Mouse (Mus musculus) lung, postnatal 25 days (tissue): ENCODE data around the gene Slc4a8.

Experiments used
- DNase-seq: peaks from one replicate; pipeline ENCODE4 v3.0.0; 2022; ENCODE audit warnings: low spot score

Slc4a8 gene

DNA sequence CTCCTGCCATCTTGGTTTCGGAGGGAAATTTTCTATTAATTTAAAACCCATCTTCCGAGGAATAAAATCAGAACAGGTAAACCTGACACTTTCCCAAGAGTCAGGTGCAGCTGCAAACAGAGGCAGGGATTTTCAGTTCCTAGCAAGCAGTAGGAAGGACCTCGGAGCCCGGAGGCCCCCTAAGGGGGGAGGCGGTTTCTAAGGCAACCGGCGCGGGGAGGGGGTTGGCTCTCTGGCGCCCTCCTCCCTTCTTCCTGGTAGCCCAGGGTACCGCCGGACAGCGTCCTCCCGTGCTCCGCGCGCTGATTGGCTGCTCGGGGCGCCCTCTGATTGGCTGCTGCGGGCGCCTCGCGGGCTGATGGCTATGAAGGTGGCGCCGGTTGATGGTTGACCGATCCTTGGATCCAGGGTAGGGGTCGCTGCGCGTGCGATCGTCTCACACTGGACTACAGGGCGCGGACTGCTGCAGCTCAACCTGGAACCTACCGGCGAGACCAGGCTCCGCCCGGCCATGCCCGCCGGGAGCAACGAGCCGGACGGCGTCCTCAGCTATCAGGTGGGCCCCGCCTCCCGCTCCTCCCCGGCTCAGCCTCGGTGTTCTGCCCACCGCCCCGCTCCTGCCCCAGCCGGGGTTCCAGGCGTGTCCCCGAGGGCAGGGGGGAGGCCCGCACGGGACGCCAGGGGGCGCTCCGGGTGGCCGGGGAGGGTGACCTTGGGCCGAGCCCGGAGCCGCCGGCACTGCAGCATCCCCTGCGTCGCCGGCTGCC, at the start of gene Slc4a8:
Slc4a8 (plus strand) TSS at position 329 of the 767 bp plus-strand sequence.
- peak; percentile 87 for DNase-seq

DNA sequence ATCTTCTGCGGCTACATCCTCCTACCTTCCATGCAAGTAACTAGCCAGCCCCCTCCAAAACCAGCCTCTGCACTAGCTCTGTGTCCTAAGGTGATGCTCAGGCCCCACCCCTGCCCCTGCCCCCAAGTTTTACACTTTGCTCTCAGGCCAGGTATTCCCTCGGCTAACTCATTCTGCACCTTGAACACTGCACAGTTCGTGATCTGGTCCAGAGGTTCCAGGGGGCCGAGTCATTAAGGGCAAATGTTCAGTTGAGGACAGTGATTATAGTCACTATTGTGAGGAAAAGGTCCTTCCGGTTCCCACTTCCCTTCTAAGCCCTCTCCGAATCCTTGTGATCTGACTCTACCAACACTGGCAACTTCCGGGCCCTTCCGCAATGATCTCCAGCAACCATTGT, 47.1 kb upstream of the Slc4a8 start:
- DNase-seq = no peak

DNA sequence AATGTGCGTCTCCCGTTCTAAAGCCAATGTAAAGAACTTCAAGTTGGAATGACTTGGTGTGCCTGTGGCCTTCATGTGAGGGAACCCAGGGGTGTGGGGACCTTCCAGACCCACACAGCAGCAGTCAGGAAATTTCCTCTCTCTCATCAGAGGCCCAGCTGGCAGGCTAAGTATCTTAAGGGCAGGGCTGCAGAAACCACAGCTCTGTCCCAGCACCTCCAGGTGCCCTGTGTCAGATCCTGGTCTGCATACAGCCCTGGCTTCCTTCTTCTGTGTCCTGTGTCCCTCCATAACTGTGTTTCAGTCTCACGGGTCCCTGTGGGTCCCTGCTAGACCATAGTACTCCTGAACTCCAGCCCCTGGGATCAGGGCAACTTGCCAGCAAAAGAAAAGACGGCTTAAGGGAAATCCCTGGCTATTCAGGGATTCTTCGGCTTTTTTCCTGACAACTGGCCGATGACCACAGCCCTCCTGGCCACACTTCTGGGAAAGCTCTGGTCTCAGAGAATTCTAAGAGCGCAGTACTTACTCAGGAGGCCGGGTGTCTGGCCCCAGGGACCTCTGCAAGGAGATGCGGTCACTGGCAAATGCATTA, 46.1 kb upstream of the Slc4a8 start:
- no peak for DNase-seq

DNA sequence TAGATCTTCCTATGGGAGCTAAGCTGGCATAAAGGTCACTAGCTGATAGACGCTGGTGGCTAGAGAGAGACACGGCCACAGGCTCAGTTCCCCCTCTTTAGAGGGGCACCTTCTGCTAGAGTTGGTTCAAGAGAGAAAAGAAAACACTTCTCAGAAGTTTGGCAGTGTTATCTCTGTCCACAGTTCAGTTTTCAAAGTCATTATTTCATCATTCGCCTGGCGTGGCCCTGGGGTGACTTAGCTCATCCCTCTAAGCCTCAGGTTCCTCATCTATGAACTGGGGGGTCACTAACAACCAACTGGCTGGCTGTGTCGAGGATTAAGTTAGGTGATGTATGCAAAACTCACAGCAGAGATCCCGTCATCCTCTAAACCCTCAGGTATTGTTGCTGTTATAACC, 43.6 kb upstream of the Slc4a8 start:
- DNase-seq = no peak

DNA sequence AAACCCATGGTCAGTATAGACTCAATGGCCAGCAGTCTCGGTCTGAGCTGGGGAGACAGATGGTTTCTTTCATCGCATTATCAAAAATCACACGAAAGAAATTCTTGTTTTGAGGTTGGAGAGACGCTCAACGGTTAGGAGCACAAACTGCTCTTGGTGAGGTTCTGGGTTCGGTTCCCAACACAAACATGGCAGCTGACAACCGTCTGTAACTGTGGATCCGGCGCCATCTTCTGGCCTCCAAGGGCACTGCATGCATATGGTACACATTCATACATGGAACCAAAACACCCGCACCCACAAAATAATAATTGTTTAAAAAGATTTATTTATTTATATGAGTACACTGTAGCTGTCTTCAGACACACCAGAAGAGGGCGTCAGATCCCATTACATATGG, 43.0 kb upstream of the Slc4a8 start:
- no peak for DNase-seq

DNA sequence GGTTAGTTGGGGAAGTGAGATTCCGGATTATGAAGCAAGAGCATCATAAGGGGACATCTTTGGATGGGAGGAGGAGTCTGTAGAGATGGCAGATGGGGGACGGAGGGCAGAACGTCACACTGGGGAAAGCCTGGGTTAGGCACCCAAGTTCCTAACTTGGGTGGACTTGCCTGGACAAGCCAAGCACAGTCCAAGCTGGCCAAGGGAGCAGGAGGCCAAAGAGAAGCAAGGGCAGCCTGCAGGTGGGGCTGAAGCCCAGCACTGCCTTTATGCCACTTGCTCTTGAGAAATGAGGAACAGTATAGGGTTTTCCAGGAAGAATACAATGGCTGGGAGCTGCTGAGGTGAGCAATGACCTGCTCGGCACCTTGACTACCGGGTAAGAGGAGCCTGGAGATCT, 42.3 kb upstream of the Slc4a8 start:
- DNase-seq = no peak

DNA sequence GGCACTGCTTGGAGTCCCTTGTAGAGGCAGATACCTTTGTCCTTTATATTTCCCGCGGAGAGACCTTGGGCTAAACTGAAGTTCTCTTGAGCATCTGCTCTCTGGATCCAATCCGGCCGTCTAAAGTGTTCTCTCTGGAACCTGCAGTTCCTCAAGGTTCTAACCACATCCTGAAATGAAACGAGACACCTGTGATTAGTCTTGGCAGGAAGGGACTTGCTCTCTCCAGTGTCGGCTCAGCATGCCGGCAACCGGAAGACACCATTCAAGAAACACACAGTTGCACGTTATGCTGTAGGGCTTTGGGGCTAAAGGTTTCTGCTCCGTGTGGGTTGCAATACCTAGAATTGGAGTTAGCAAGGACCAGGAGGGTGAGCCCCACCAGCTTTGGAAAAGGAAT, 41.5 kb upstream of the Slc4a8 start:
- DNase-seq = no peak

DNA sequence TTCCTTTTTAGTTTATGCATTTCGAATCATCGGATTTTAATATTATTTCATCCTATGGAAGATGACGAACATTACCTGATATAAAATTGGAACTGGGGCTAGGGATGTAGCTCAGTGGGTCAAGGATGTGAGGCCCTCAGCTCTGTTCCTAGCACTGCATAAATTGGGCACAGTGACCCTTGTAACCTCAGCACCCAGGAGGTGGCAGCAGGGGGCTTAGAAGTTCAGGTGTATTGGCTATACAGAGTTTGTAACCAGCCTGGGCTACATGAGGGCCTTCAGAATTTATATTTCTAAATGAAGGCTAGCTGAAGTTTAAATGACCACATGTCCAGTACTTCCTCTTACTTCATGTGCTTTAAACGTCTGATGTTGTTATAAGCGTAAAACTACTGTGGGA, 40.1 kb upstream of the Slc4a8 start:
- no peak for DNase-seq

DNA sequence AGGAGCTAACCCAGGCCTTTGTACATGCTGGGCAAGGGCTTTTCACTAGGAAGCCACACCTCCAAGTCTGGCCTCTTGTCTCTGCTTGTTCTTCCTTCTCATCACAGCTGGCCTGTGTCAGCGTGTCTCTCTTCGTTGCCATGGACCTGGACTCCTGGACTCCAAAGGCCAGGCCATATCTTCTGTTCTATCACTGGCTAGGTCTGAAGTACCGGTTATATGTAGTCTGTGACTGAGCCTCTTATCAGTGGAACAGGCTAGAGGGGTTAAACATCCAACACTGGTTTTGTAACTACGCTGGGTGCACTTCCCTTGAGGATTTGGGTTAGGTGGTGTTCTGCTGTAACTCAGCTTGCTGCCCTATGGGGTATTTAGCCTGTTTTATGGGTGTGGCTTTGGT, 39.5 kb upstream of the Slc4a8 start:
- no peak for DNase-seq

DNA sequence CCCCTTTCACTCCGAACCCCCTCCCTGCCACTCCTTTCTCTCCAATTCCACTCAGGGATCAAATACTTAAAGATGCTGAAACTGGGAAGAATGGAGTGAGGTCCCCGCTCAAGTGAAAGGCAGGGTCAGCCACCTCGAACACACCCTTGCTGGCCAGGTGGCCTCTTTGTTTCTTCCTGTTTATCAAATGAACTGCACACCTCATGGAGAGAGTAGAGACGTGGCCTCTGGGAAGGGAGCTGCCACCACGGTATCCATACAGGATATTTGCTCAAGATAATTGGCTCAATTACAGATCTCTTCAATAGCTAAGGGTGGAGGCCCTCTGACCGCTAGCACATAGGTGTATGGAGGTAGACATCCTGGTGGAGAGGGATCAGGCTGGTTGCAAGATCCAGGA, 39.0 kb upstream of the Slc4a8 start:
- no peak for DNase-seq

DNA sequence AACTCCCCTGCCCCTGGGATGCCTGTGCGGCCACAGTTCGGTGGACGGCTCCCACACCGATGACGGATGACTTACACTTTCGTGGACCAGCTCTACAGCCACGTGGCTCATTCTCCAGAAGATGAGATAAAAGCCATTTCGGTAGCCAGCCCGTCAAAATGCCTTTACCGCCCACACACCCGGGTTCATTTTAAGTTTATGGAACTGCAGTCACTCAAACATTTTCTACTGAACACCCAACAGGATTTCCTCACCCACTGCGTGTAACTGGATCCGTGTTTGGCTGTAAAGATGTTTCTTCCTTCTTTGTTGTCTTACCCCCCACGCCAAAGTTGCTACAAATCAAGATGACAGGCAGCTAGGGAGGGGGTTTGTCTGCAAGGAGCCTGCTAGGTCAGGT, 38.0 kb upstream of the Slc4a8 start:
- no peak for DNase-seq

DNA sequence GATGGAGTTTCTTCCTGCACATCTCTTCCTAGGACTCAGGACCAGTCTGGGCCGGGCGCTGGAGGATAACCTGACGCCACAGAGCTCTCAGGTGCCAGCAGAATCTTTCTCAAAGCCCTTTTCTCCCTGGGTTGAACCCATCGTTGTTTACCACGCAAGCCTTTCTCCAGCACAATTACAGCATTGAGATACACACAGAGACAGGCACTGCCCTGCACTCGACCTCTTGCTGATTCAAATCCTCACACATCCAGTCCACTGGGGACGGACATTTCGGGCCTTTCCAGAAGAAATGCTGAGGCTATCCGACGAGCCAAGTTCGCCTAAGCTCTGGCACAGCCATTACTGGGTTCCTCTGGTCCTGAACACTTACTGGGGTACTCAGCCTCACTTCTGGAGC, 34.8 kb upstream of the Slc4a8 start:
- DNase-seq = no peak

DNA sequence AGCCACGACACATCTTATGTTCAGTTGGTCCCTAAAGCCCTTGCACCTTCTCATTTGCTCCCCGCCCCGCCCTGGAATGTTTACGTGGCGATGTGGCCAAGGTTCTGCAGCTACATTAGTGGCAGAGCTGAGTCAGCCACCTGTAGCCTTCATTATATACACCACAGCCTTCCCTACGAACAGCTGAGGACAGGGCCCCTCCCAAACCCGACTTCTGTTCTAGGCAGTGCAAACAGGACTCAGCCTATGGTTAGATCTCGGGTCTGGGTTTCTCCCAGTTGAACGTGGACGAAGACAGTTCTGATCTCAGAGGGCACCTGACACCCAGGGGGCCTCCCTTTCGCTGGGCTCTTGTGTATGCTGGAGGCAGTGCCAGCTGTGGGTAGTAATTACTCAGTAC, 33.7 kb upstream of the Slc4a8 start:
- DNase-seq = no peak

DNA sequence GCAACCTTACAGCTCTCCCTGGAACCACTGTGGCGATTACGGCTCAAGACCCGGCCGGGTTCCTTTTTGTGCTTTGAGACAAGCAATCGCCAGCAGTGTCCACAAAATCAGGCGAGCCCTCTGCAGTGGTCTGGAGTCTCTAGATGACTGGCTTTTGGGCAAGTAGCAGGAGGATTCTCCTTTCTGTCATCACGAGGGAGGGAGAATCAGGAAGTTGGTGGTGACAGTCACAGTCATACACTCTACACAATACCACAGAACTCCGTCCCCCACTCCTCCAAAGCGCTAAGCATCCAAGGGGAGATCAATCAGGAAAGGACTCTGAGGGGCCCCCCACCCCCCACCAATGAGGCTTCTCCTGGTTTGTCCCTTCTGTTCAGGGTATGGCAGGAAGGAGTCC, 33.0 kb upstream of the Slc4a8 start:
- DNase-seq = no peak

DNA sequence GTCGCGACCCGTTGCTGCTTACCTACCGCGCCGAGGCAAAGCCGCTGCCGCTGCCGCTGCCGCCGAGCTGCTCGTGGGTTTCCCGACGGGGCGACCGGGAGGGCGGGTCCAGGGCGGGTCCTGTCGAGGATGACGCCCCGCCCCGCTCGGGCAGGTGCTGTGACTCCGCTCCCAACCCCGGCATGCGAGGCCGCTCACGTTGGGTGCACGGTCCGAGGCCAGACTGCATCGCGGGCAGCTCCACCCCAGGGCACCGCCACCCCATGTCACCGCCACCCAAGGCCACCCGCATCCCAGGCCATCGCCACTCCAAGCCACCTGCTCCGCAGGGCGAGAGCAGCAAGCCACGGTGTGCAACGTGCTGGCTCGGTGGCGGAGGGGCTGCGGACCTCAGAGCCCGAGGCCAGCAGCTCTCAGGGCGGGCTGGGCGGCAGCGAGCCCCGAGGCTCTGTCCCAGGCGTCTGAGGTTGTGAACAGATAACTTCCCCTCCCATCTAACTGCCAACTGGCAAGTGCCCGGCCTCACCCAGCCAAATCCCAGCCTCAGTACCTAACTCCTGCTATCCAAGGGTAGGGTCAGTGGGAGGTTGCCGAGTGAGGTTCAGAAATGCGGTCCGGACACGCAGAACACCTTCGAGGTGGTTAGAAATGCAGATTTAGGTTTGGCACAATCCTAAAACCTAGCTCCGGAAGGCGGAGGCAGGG, 32.1 kb upstream of the Slc4a8 start, which contains the start of gene Galnt6:
Galnt6 (minus strand) TSS at position 96 of the 705 bp plus-strand sequence.
- peak; percentile 21 for DNase-seq

DNA sequence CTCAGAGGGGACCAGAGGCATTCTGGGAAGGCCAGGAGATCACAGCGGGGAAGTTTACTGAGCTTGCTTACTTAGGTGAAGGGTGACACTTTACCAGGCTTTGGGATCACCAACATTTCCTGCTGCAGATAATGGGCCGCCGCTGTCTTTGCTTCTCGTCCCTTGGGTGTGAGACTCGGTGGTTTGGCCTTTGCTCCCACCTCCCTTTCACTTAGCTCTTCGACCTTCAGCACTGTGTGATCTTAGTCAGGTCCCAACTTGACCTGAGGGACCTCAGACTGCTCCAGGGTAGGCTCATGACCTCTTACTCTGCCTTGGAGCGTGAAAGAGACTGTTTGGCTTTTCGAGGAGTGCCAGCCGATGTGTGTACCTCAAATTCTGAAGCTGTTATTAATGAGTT, 30.5 kb upstream of the Slc4a8 start:
- no peak for DNase-seq

DNA sequence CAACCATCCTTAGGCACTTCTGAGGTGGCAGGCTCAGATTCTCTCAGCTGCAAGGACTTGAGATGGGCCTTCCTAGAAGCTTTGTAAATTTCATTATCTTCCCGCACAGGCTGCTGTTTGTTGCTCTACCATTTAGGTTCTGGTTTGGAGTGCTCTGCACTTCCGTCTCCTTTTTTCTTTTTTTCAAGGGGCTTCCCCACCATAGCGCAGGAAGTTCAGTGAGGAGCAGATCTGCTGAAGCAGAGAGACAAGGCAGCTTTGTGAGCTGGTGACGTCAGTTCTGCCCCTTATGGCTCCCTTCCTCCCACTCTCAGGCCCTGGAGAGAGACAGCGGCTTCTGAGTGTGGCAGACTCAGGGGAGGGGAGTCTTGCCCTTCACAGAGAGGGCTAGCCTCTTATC, 29.0 kb upstream of the Slc4a8 start:
- DNase-seq = peak; percentile 56

DNA sequence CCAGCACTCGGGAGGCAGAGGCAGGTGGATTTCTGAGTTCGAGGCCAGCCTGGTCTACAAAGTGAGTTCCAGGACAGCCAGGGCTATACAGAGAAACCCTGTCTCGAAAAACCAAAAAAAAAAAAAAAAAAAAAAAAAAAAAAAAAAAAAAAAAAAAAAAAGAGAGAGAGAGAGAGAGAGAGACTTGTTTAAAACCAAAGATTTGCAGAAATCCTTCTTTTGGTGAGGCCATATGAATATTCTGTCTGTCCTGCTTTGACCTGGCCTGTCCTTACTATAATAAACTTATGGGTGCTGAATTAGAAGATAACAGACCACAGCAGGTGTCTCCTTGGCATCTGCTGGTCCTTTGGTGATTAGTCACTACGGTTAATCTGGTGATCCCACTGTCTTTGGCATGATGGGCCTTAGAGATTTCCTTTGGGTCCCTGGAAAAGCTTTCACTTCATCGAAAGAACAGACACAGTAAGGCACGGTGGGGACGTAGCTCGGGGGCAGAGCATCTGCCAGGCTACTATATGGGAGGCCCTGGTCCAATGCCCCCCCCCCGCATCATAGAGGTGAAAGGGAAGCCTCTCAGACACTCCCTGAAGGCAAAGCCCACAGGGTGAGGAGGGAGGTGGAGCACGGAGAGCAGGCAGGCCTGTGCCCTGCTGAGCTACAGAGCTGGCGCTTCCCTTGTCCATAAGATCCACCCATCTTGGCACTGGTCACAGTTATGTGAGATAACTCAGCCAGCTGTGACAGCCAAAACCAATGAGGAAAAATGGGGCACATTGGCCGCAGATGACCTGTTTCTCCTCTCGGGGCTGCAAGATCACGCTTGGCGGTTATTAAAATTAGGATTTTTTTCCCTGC, 26.2 kb upstream of the Slc4a8 start:
- no peak for DNase-seq

DNA sequence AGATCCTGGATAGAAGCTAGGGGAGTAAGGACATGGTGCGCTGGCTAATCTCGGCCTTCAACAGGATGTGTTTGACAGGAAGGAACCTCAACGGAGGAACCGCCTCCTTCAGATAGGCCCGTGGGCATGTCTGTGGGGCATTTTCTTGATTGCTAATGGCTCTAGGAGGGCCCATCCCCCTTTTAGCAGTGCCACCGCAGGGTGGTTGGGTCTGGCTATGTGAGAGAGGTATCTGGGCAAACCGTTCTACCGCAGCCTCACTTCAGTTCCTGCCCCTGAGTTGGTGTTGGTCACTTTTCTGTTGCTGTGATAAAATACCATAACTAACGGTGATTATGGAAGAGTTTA, 25.6 kb upstream of the Slc4a8 start:
- no peak for DNase-seq

DNA sequence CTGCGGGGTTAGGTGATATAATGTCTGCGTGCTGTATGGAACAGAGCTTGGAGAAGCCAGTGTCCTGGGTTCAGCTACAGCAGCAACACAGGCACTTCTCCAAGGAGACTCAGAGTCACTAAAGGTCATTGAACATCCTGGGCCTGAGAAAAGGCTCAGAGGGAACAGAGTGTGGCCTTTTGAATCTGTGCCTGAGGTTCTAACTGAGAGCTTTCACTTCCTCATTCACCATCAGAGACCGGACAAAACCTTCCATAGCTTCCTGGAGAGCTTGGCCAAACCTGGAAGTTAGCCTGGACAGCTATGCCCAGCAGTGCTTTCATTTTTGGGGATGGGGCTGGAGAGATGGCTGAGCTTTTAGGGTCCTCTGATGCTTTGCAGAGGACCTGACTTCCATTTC, 23.9 kb upstream of the Slc4a8 start:
- no peak for DNase-seq

DNA sequence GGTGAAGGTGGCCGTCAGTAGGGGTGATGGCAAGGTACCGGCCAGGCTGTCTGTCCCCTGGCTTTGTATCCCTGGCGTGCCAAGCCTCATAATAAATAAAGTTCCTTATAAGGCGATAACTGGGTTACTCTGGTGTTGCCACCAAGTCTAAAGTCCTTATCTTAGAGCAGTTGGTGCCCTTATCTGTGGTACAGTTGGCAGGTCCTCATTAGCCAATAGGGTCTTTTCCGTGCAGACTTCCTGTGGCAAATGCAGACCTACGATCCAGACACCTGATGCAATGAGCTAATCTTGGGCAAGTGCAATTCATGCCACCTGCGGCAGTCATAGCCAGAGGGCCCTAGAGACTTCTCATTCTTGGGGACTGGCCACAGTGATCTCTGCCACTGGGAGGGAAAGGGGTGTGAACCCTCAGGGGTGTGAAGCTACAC, 23.2 kb upstream of the Slc4a8 start:
- DNase-seq = no peak

DNA sequence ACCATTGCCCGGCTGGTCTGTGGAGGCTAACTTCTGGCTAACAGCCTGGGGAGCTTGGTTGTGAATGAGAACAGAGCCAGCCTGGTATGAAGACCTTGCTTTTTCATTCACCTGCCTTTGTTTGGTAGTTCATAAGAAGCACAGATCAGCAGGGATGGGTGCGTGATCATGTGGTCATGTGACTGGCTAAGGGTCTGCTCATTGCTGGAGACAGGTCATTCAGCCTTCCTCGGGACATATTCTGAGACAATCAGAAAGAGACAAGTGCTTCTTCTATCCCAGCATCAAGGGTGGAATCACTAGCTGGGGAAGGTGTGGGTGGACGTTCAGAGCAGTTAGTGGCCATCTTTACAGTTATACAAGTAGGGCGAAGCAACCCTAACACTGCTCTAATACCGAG, 22.1 kb upstream of the Slc4a8 start:
- no peak for DNase-seq

DNA sequence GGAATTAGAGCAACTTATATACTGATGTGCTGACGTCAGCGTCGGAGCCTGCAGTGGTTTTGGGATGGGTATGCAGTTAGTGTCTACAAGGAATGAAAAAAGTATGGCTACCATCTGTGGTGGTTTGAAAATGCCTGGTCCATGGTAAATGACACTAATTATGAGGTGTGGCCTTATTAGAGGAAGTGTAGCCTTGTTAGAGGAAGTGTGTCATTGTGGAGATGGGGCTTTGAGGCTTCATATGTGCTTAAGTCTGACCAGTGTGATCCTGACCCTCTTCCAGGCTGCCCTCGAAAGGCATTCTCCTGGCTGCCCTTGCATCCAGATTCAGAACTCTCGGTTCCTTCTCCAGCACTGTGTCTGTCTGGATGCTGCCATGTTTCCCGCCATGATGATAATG, 18.3 kb upstream of the Slc4a8 start:
- DNase-seq = no peak
